Mouse (Mus musculus) ES-Bruce4 (cell line): Measurements from ENCODE around the gene Arsj. TPM values are rescaled to one million over a fixed set of nuclear protein-coding genes. Genes with fewer than 3 reads are reported as not detected.

Experiments
- H3K27ac ChIP-seq: 2 replicates; pipeline ENCODE4 v1.5.1; 2012; ENCODE audit warnings: low read length, inconsistent platforms; ENCODE audit not compliant: insufficient read depth
- H3K27me3 ChIP-seq: 2 replicates; pipeline ENCODE4 v1.6.1; 2012; ENCODE audit warnings: mild to moderate bottlenecking, low read length, inconsistent platforms; ENCODE audit not compliant: control insufficient read depth, poor library complexity, insufficient read depth, severe bottlenecking
- H3K36me3 ChIP-seq: 2 replicates; pipeline ENCODE4 v1.6.1; 2012; ENCODE audit warnings: inconsistent platforms, mild to moderate bottlenecking, low read length, moderate library complexity; ENCODE audit not compliant: control insufficient read depth, poor library complexity, insufficient read depth, severe bottlenecking
- H3K4me1 ChIP-seq: one replicate; pipeline ENCODE4 v1.8.1; 2011; ENCODE audit warnings: low read length; ENCODE audit not compliant: control insufficient read depth, insufficient read depth
- H3K4me3 ChIP-seq: 2 replicates; pipeline ENCODE4 v1.5.1; 2011; ENCODE audit warnings: low read depth, mild to moderate bottlenecking, low read length
- H3K9ac ChIP-seq: 2 replicates; pipeline ENCODE4 v1.6.1; 2012; ENCODE audit warnings: low read depth, mild to moderate bottlenecking, inconsistent platforms; ENCODE audit not compliant: poor library complexity, severe bottlenecking
- H3K9me3 ChIP-seq: replicated peaks from 2 replicates; pipeline ENCODE4 v1.6.1; 2012; ENCODE audit warnings: mild to moderate bottlenecking, low read length, inconsistent platforms; ENCODE audit not compliant: control insufficient read depth, poor library complexity, insufficient read depth, severe bottlenecking
- CTCF ChIP-seq: IDR thresholded peaks from one replicate; pipeline ENCODE4 v1.8.1; 2011; ENCODE audit warnings: low read depth, low read length
- EP300 ChIP-seq: IDR thresholded peaks from 2 replicates; pipeline ENCODE4 v1.6.1; 2011; ENCODE audit warnings: low read depth, low read length; ENCODE audit not compliant: insufficient read depth
- POLR2A ChIP-seq: IDR thresholded peaks from one replicate; pipeline ENCODE4 v1.8.1; 2011; ENCODE audit warnings: low read length; ENCODE audit not compliant: insufficient read depth
- polyA plus RNA-seq: library from polyadenylated mRNA; stranded (reverse); fragments of >200 nt; gene quantifications from 2 replicates; pipeline ENCODE4 v1.2.4, GENCODE M21; 2011; ENCODE audit warnings: low read depth; ENCODE audit not compliant: missing spikeins, insufficient read depth, insufficient read length

Gene Arsj
- polyA plus RNA-seq, 1 experiment = 0.15 TPM

GRCm38 (mm10) chr3:126397451-126397850 is 34.0 kb downstream of the Arsj start:
- Histone ChIP-seq H3K36me3 (no peaks in the 10 kb centered on the region), H3K9ac (no peak overlapping the region), H3K27ac (no peak overlapping the region), H3K4me1 (no peaks in the 10 kb centered on the region), H3K9me3 (no peaks in the 10 kb centered on the region), H3K27me3 (no peaks in the 10 kb centered on the region), H3K4me3 (no peak overlapping the region)
- TF ChIP-seq EP300 (no peak), POLR2A (no peak), CTCF (no peak)

GRCm38 (mm10) chr3:126397985-126398630 is 34.6 kb downstream of the Arsj start:
- Histone ChIP-seq H3K4me3 (no peak overlapping the region), H3K27ac (no peak overlapping the region), H3K4me1 (no peaks in the 10 kb centered on the region), H3K9ac (no peak overlapping the region), H3K36me3 (no peaks in the 10 kb centered on the region), H3K9me3 (no peaks in the 10 kb centered on the region), H3K27me3 (no peaks in the 10 kb centered on the region)
- TF ChIP-seq POLR2A (no peak), EP300 (no peak), CTCF (no peak)

- H3K9me3 ChIP-seq = no peaks in the 10 kb centered on the region
- no peak overlapping the region for H3K27ac ChIP-seq
- H3K4me1 ChIP-seq = no peaks in the 10 kb centered on the region
- H3K9ac ChIP-seq = no peak overlapping the region
- H3K36me3 ChIP-seq = no peaks in the 10 kb centered on the region
- H3K4me3 ChIP-seq = no peak overlapping the region
- no peak for TF ChIP-seq CTCF
- no peak for TF ChIP-seq POLR2A
- TF ChIP-seq EP300 = no peak
- H3K27me3 ChIP-seq = no peaks in the 10 kb centered on the region
These were observed 37.2 kb downstream of the Arsj start for GRCm38 (mm10) chr3:126400726-126401125.

GRCm38 (mm10) chr3:126402836-126403235 is 39.4 kb downstream of the Arsj start:
- Histone ChIP-seq H3K4me3 (no peak overlapping the region), H3K9ac (no peak overlapping the region), H3K36me3 (no peaks in the 10 kb centered on the region), H3K4me1 (no peaks in the 10 kb centered on the region), H3K27me3 (no peaks in the 10 kb centered on the region), H3K9me3 (no peaks in the 10 kb centered on the region), H3K27ac (no peak overlapping the region)
- TF ChIP-seq CTCF = no peak
- TF ChIP-seq EP300 = no peak
- no peak for TF ChIP-seq POLR2A

- no peak overlapping the region for H3K27ac ChIP-seq
- H3K27me3 ChIP-seq = no peaks in the 10 kb centered on the region
- TF ChIP-seq CTCF = no peak
- TF ChIP-seq EP300 = no peak
- H3K36me3 ChIP-seq = no peaks in the 10 kb centered on the region
- H3K9me3 ChIP-seq = no peaks in the 10 kb centered on the region
- no peak overlapping the region for H3K9ac ChIP-seq
- H3K4me1 ChIP-seq = no peaks in the 10 kb centered on the region
- H3K4me3 ChIP-seq = no peak overlapping the region
These were observed 40.7 kb downstream of the Arsj start for GRCm38 (mm10) chr3:126404199-126404598.

- H3K27ac ChIP-seq = no peak overlapping the region
- TF ChIP-seq EP300 = no peak
- TF ChIP-seq POLR2A = no peak
- TF ChIP-seq CTCF = no peak
- no peak overlapping the region for H3K4me3 ChIP-seq
- H3K4me1 ChIP-seq = no peaks in the 10 kb centered on the region
- no peaks in the 10 kb centered on the region for H3K9me3 ChIP-seq
- no peak overlapping the region for H3K9ac ChIP-seq
- H3K27me3 ChIP-seq = no peaks in the 10 kb centered on the region
- no peaks in the 10 kb centered on the region for H3K36me3 ChIP-seq
These were observed 67.1 kb downstream of the Arsj start for GRCm38 (mm10) chr3:126430524-126431064.
